Mouse (Mus musculus): ENCODE measurements around the gene Adprh. TPM values are rescaled to one million over a fixed set of nuclear protein-coding genes. Genes with fewer than 3 reads are reported as not detected.

Adprh gene
- polyA plus RNA-seq, 1 experiment from 2014 or later, result 46.7 TPM

DNA sequence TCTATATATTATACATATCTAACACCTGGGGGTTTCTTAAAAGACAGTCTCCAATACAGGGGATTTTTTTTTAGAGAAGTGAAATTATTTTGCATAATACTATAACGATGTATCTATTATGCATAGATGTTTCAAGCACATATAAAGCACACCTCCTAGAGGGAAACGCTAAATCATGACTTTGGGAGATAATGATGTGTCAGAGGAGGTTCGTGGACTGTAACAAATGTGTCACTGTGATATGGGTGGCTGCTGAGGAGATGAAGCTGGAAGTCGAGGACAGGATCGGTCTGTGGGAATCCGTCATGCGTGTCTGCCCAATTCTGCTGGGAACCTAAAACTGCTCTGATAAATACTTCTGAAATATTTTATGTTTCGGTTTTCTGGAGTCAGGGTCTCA, 9.2 kb upstream of the Adprh start:
- Histone ChIP-seq H3K4me1 (replicated peaks; ENCODE audit: control insufficient read depth, insufficient read depth) (no peaks in the 10 kb centered on the region), H3K9ac (ENCODE audit: low read length) (no peak overlapping the region), H3K4me2 (replicated peaks; ENCODE audit: low read depth) (no peak overlapping the region), H3K36me3 (ENCODE audit: control insufficient read depth, insufficient read depth, low read length) (no peaks in the 10 kb centered on the region), H3K9me3 (ENCODE audit: control insufficient read depth, low read length) (no peaks in the 10 kb centered on the region), H3K27ac (replicated peaks) (no peak overlapping the region), H3K4me3 (ENCODE audit: low read depth, low read length) (no peak overlapping the region), H3K27me3 (ENCODE audit: control insufficient read depth, insufficient read depth, low read length) (no peaks in the 10 kb centered on the region)
- no peak for TF ChIP-seq EP300 (optimal IDR thresholded peaks at IDR 0.05)
- no peak for TF ChIP-seq CTCF (IDR thresholded peaks at IDR 0.05; ENCODE audit: low read depth)
- 84% methylated on average over 8 of the region's 8 CpGs for WGBS
- DNase-seq (ENCODE audit: low spot score) (no peak), ATAC-seq (ENCODE audit: low FRiP score, low TSS enrichment) (no peak)

GRCm38 (mm10) chr16:38459990-38460389, 7.5 kb upstream of the Adprh start:
- DNase-seq (ENCODE audit: low spot score), result no peak
- Histone ChIP-seq H3K36me3 (ENCODE audit: control insufficient read depth, insufficient read depth, low read length) (no peaks in the 10 kb centered on the region), H3K9me3 (ENCODE audit: control insufficient read depth, low read length) (no peaks in the 10 kb centered on the region), H3K9ac (ENCODE audit: low read length) (no peak overlapping the region), H3K4me2 (replicated peaks; ENCODE audit: low read depth) (no peak overlapping the region), H3K27me3 (ENCODE audit: control insufficient read depth, insufficient read depth, low read length) (no peaks in the 10 kb centered on the region), H3K27ac (replicated peaks) (no peak overlapping the region), H3K4me1 (replicated peaks; ENCODE audit: control insufficient read depth, insufficient read depth) (no peaks in the 10 kb centered on the region), H3K4me3 (ENCODE audit: low read depth, low read length) (no peak overlapping the region)
- ATAC-seq (ENCODE audit: low FRiP score, low TSS enrichment), result no peak
- no peak for TF ChIP-seq CTCF (IDR thresholded peaks at IDR 0.05; ENCODE audit: low read depth)
- TF ChIP-seq EP300 (optimal IDR thresholded peaks at IDR 0.05), result no peak
- WGBS, result 87% methylated on average over 4 of the region's 4 CpGs

DNA sequence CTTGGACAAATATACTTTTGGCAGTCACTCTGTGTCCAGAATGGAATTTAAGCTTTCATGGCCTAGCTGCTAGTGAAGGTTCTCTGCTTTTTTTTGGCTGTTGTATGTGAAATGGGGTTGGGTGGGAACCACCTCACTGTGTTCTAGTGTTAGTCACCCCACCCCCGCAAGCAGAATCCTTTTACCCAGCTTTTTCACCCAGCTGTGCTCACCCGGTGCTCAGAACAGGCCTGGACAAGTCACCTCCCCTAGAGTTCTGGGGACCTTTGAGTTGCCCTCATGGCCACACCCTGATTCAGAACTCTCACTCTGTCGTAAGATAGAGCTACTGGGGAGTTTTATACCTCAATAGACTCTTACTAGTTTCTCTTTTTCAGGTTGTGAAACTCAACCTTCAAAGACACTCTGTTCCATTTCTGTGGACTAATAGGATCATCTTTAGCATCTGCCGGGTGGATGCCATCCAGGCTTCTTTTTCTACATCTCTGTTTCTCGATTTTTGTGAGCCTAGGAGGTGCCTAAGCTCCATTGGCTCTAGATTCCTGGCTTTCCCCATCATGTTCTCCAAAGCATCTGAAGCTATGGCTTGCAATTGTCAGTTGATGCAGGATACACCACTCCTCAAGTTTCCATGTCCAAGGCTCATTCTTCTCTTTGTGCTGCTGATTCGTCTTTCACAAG, 6.2 kb upstream of the Adprh start:
- Histone ChIP-seq H3K9me3 (ENCODE audit: control insufficient read depth, low read length) (no peaks in the 10 kb centered on the region), H3K36me3 (ENCODE audit: control insufficient read depth, insufficient read depth, low read length) (no peaks in the 10 kb centered on the region), H3K4me2 (replicated peaks; ENCODE audit: low read depth) (peak overlapping the region; percentile 23), H3K27ac (replicated peaks) (peak overlapping the region; percentile 61), H3K4me1 (replicated peaks; ENCODE audit: control insufficient read depth, insufficient read depth) (no peaks in the 10 kb centered on the region), H3K4me3 (ENCODE audit: low read depth, low read length) (no peak overlapping the region), H3K9ac (ENCODE audit: low read length) (no peak overlapping the region), H3K27me3 (ENCODE audit: control insufficient read depth, insufficient read depth, low read length) (no peaks in the 10 kb centered on the region)
- peak; percentile 82 for ATAC-seq (ENCODE audit: low FRiP score, low TSS enrichment)
- DNase-seq (ENCODE audit: low spot score), result no peak
- 55% methylated on average over 6 of the region's 6 CpGs for WGBS
- TF ChIP-seq EP300 (optimal IDR thresholded peaks at IDR 0.05), result no peak
- TF ChIP-seq CTCF (IDR thresholded peaks at IDR 0.05; ENCODE audit: low read depth), result no peak

DNA sequence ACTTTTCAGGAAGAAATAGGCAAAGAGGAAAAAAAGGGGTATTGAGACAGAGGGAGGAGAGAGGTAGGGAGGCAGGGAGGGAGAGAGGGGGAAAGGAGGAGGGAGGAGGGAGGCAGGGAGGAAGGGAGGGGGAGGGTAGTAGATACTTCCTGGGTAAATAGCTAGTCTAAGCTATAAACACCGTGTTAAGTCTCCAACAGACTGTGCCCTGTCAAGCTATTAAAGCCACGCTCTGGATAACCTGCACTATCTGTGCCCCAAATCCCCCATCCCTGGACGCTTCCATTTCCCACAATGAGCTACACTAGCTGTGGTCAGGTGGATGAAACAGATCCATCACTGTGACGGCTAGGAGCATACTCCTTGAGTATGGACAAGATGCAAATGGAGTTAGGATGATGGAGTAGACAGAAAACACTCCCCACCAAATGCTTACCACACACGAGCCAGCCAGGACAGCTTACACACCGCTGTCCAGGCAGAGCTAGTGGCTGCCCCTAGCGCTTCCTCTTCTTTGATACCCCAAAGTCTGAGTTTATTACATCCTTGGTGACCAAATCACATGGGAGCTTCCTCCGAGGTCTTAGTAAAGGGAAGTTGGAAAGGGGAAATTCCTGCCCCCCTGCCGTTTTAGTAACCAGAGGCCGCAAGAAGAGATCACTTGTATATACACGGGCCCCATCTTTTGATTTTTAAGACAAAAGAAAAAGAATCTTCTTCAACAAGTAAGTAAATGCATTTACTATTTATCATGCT, 4.5 kb upstream of the Adprh start:
- H3K27ac ChIP-seq (replicated peaks), result no peak overlapping the region
- no peak overlapping the region for H3K9ac ChIP-seq (ENCODE audit: low read length)
- H3K4me2 ChIP-seq (replicated peaks; ENCODE audit: low read depth), result no peak overlapping the region
- TF ChIP-seq CTCF (IDR thresholded peaks at IDR 0.05; ENCODE audit: low read depth), result no peak
- no peak for TF ChIP-seq EP300 (optimal IDR thresholded peaks at IDR 0.05)
- ATAC-seq (ENCODE audit: low FRiP score, low TSS enrichment) (no peak), DNase-seq (ENCODE audit: low spot score) (no peak)
- H3K36me3 ChIP-seq (ENCODE audit: control insufficient read depth, insufficient read depth, low read length), result no peaks in the 10 kb centered on the region
- H3K9me3 ChIP-seq (ENCODE audit: control insufficient read depth, low read length), result no peaks in the 10 kb centered on the region
- no peak overlapping the region for H3K4me3 ChIP-seq (ENCODE audit: low read depth, low read length)
- 57% methylated on average over 11 of the region's 11 CpGs for WGBS
- no peaks in the 10 kb centered on the region for H3K4me1 ChIP-seq (replicated peaks; ENCODE audit: control insufficient read depth, insufficient read depth)
- no peaks in the 10 kb centered on the region for H3K27me3 ChIP-seq (ENCODE audit: control insufficient read depth, insufficient read depth, low read length)

GRCm38 (mm10) chr16:38455511-38456418, 3.3 kb upstream of the Adprh start, which contains the start of gene Cd80:
Gene Cd80, plus strand, starts transcription at chr16:38455561.
- DNase-seq (ENCODE audit: low spot score), result no peak

More at GRCm38 (mm10) chr16:38455511-38456418, 3.3 kb upstream of the Adprh start, which contains the start of gene Cd80:
- no peaks in the 10 kb centered on the region for H3K27me3 ChIP-seq (ENCODE audit: control insufficient read depth, insufficient read depth, low read length)
- TF ChIP-seq CTCF (IDR thresholded peaks at IDR 0.05; ENCODE audit: low read depth) (no peak), EP300 (optimal IDR thresholded peaks at IDR 0.05) (no peak)
- no peak within 1 kb of the TSS for H3K27ac ChIP-seq (replicated peaks)
- H3K4me1 ChIP-seq (replicated peaks; ENCODE audit: control insufficient read depth, insufficient read depth), result no peaks in the 10 kb centered on the region
- no peaks in the 10 kb centered on the region for H3K36me3 ChIP-seq (ENCODE audit: control insufficient read depth, insufficient read depth, low read length)
- no peak for ATAC-seq (ENCODE audit: low FRiP score, low TSS enrichment)
- H3K4me3 ChIP-seq (ENCODE audit: low read depth, low read length), result no peak within 1 kb of the TSS
- no peak within 1 kb of the TSS for H3K9ac ChIP-seq (ENCODE audit: low read length)
- H3K9me3 ChIP-seq (ENCODE audit: control insufficient read depth, low read length), result no peaks in the 10 kb centered on the region
- no peak within 1 kb of the TSS for H3K4me2 ChIP-seq (replicated peaks; ENCODE audit: low read depth)
- 68% methylated on average over 16 of the region's 17 CpGs for WGBS
